Mouse (Mus musculus): ENCODE results near the gene Cntn5.

- TF ChIP-seq GATA1 (IDR thresholded peaks at IDR 0.05; ENCODE audit: borderline replicate concordance, low read length) (no peak), FLI1 (IDR thresholded peaks at IDR 0.05; ENCODE audit: low read length) (no peak)
These were observed 87.9 kb downstream of the Cntn5 start for GRCm38 (mm10) chr9:10816711-10817110.
